Mouse (Mus musculus): ENCODE results near the gene Rnf145. TPM values are rescaled to one million over a fixed set of nuclear protein-coding genes. Genes with fewer than 3 reads are reported as not detected.

The Rnf145 gene
- polyA plus RNA-seq, 1 experiment from 2014 or later: 36.6 TPM

DNA sequence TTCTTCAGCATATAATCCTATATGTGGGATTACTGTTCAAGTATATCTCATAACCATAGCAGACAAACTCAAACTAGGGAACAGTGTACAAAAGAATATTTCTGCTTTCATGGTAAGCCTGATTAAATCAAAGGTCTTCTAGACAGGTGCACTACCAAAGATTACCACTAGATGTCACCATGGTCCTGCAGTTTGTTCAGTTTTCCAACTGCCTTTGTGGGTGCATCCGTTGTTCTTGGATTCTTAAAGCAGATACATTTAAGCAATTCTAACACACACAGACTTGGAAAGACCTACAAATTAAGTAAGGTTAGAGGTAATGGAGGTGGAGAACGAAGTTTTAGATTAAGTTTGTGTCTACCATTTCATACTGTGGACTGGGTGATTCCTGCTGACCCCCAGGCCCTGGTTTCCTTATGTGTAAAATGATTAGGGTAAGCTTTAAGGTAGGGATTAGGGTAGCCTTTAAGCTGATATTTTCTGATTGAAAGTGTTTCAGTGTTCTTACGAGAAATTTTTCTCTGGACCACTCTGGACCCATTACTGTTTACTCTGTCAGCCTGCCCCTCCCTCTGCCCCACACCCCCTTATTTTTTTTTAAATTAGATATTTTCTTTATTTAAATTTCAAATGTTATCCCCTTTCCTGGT is 67.4 kb downstream of the Rnf145 start:
- Histone ChIP-seq H3K4me3 (ENCODE audit: low read length) (no peak overlapping the region), H3K36me3 (ENCODE audit: control insufficient read depth, insufficient read depth, low read length) (no peaks in the 10 kb centered on the region), H3K9ac (ENCODE audit: low read depth, low read length) (no peak overlapping the region), H3K9me3 (ENCODE audit: control insufficient read depth, low read length) (no peaks in the 10 kb centered on the region), H3K4me2 (ENCODE audit: low read depth, low read length) (no peak overlapping the region), H3K4me1 (ENCODE audit: control insufficient read depth, insufficient read depth, low read length) (no peaks in the 10 kb centered on the region), H3K27ac (ENCODE audit: low read length) (no peak overlapping the region), H3K27me3 (replicated peaks; ENCODE audit: control insufficient read depth, insufficient read depth, low read length) (no peaks in the 10 kb centered on the region)
- 11% methylated on average over 3 of the region's 3 CpGs for WGBS
- no peak for ATAC-seq

DNA sequence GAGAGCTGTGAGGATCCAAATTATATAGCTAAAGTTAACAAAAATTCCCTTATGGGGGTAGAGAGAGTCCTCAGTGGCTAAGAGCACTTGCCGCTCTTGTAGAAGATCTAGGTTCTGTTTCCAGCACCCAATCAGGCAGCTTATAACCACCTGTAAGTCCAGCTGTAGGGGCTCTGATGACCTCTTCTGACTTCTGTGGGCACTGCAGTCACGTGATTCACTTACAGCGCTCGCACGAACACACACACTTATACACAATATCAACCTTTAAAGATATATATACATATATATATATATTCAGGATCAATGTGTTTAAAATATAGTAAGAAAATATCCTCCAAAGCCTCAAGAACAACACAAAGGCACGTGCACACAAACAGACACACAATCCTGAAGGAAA is 74.3 kb downstream of the Rnf145 start:
- Histone ChIP-seq H3K27me3 (replicated peaks; ENCODE audit: control insufficient read depth, insufficient read depth, low read length) (no peaks in the 10 kb centered on the region), H3K4me1 (ENCODE audit: control insufficient read depth, insufficient read depth, low read length) (no peaks in the 10 kb centered on the region), H3K9ac (ENCODE audit: low read depth, low read length) (no peak overlapping the region), H3K27ac (ENCODE audit: low read length) (no peak overlapping the region), H3K9me3 (ENCODE audit: control insufficient read depth, low read length) (no peaks in the 10 kb centered on the region), H3K4me2 (ENCODE audit: low read depth, low read length) (no peak overlapping the region), H3K36me3 (ENCODE audit: control insufficient read depth, insufficient read depth, low read length) (no peaks in the 10 kb centered on the region), H3K4me3 (ENCODE audit: low read length) (no peak overlapping the region)
- 89% methylated on average over 6 of the region's 6 CpGs for WGBS
- no peak for ATAC-seq

DNA sequence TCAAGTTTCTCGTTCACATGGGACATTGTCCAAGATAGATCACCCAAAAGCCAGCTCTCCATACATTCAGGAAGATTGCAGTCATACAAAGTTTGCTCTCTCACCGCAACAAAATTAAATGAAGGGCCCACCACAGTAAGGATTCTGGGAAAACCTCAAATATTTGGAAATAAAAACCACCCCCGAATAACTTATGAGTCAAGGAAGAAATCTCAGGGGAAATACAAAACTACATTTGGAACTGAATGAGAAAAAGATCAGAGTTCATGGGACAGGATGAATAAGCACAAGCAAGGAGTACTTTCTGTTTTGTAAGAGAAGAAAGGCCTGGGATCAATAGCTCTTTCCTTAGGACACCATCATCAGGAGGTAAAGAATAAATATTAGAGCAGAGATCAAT is 76.0 kb downstream of the Rnf145 start:
- Histone ChIP-seq H3K9me3 (ENCODE audit: control insufficient read depth, low read length) (no peaks in the 10 kb centered on the region), H3K9ac (ENCODE audit: low read depth, low read length) (no peak overlapping the region), H3K36me3 (ENCODE audit: control insufficient read depth, insufficient read depth, low read length) (no peaks in the 10 kb centered on the region), H3K4me3 (ENCODE audit: low read length) (no peak overlapping the region), H3K27ac (ENCODE audit: low read length) (no peak overlapping the region), H3K27me3 (replicated peaks; ENCODE audit: control insufficient read depth, insufficient read depth, low read length) (no peaks in the 10 kb centered on the region), H3K4me2 (ENCODE audit: low read depth, low read length) (no peak overlapping the region), H3K4me1 (ENCODE audit: control insufficient read depth, insufficient read depth, low read length) (no peaks in the 10 kb centered on the region)
- ATAC-seq: no peak
- WGBS: 71% methylated on average over 3 of the region's 3 CpGs

DNA sequence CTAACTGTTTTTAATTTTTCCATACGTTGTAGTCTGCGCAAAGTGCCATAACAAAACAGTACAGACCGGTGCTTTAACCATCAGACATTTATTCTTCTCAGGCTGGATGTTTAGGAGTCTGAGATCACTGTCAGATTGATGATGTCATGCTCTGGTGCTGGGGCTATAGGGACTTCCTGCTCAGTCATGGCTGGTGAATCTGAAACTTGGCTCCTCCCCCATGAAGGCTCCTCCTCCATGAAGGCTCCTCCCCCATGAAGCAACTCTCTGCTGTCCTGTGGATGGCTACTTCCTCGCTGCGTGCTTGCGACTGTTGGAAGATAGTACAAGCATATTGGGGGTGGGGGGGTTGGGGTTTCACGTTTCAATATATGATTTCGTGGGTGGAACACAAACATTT is 88.1 kb downstream of the Rnf145 start:
- no peak overlapping the region for H3K9ac ChIP-seq (ENCODE audit: low read depth, low read length)
- H3K4me1 ChIP-seq (ENCODE audit: control insufficient read depth, insufficient read depth, low read length): peaks cover 7% of the 10 kb centered on the region
- no peaks in the 10 kb centered on the region for H3K9me3 ChIP-seq (ENCODE audit: control insufficient read depth, low read length)
- ATAC-seq: no peak
- peaks cover 9% of the 10 kb centered on the region for H3K27me3 ChIP-seq (replicated peaks; ENCODE audit: control insufficient read depth, insufficient read depth, low read length)
- H3K4me3 ChIP-seq (ENCODE audit: low read length): no peak overlapping the region
- H3K36me3 ChIP-seq (ENCODE audit: control insufficient read depth, insufficient read depth, low read length): no peaks in the 10 kb centered on the region
- H3K27ac ChIP-seq (ENCODE audit: low read length): no peak overlapping the region
- no peak overlapping the region for H3K4me2 ChIP-seq (ENCODE audit: low read depth, low read length)
- 76% methylated on average over 8 of the region's 8 CpGs for WGBS

DNA sequence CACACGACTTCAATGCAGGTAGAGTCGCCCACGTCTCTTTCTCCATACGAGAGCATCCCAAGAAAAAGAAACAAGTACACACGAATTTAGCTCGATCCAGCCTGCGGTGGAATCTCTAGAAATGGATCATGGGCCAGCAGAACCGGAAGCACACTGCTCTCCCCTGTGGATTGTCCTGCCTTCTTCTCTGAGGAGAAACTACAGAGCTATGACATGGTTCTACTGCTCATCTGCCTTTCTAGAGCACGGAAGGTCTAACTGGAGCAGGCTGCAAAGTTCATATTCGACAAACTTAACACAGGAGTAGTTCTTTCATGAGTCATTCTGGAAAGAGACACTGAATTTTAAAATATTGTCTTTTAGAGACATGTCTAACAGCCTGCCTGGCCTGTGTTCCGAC is 89.9 kb downstream of the Rnf145 start:
- ATAC-seq: no peak
- 79% methylated on average over 11 of the region's 11 CpGs for WGBS
- Histone ChIP-seq H3K36me3 (ENCODE audit: control insufficient read depth, insufficient read depth, low read length) (no peaks in the 10 kb centered on the region), H3K4me1 (ENCODE audit: control insufficient read depth, insufficient read depth, low read length) (peaks cover 7% of the 10 kb centered on the region), H3K27ac (ENCODE audit: low read length) (no peak overlapping the region), H3K27me3 (replicated peaks; ENCODE audit: control insufficient read depth, insufficient read depth, low read length) (peaks cover 26% of the 10 kb centered on the region), H3K4me2 (ENCODE audit: low read depth, low read length) (no peak overlapping the region), H3K4me3 (ENCODE audit: low read length) (no peak overlapping the region), H3K9ac (ENCODE audit: low read depth, low read length) (no peak overlapping the region), H3K9me3 (ENCODE audit: control insufficient read depth, low read length) (no peaks in the 10 kb centered on the region)

DNA sequence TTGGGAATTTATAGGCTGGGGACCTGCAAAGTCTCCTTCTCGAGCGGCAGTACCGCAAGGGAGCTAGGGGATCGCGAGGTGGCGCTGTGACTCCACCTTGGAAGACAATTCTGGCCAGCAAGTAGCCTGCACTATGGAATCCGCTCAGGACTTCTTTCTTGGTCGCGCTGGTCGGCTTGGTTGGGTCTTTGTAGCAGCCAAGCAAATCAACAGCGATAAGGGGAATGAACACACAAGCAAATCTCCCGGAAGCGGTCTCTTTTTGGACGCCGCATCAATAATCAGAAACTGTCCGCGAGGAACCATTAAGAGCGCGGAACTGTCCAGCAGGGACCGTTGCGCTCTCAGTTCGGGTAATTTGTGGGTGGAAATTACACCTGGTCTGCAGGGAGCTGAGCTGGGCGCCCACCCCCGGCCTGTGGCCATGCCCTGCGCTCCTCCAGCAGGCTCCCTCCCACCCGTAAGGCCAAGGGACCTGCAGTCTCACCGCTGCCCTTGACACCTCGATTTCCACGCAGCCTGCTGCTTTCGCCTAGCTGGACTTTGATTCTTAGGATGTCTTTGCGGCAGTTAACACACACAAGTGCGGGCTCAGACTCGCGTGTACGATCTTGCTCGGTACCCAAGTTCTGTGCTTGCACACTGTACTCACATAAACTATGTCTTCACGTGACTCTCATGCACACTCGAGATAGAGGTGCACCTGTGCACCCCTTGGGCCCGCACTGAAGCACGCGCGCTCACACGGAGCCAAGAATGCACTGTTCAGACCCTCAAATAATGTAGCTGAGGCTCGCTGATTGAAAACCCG is 92.4 kb downstream of the Rnf145 start:
- Histone ChIP-seq H3K27ac (ENCODE audit: low read length) (no peak overlapping the region), H3K4me1 (ENCODE audit: control insufficient read depth, insufficient read depth, low read length) (peaks cover 7% of the 10 kb centered on the region), H3K36me3 (ENCODE audit: control insufficient read depth, insufficient read depth, low read length) (no peaks in the 10 kb centered on the region), H3K9ac (ENCODE audit: low read depth, low read length) (peak overlapping the region; percentile 29; the same call in 1 of the 2 replicates), H3K4me2 (ENCODE audit: low read depth, low read length) (peak overlapping the region; percentile 62), H3K9me3 (ENCODE audit: control insufficient read depth, low read length) (no peaks in the 10 kb centered on the region), H3K4me3 (ENCODE audit: low read length) (peak overlapping the region; percentile 47), H3K27me3 (replicated peaks; ENCODE audit: control insufficient read depth, insufficient read depth, low read length) (peaks cover 46% of the 10 kb centered on the region)
- peak; percentile 81 for ATAC-seq
- WGBS: under 1% methylated on average over 45 of the region's 45 CpGs

DNA sequence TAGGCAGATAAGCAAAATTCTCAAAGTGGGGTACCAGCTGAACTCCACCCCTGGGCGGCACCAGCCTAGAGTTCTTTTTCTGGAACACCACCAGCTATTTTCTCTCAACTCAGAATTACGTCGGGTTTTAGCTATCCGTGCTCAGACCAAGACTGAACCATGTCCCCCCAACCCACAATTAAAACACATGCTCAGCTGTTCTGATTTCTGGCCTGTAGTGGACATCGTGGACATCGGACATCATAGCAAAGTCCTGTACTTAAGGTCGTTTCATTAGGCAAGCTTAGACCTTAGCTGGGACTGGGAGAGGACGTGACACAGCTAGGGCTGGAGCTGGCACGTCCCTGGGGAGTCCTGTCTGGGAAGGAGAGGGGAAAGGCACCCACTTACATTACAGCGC is 93.4 kb downstream of the Rnf145 start:
- ATAC-seq: no peak
- peaks cover 8% of the 10 kb centered on the region for H3K4me1 ChIP-seq (ENCODE audit: control insufficient read depth, insufficient read depth, low read length)
- no peak overlapping the region for H3K9ac ChIP-seq (ENCODE audit: low read depth, low read length)
- H3K4me2 ChIP-seq (ENCODE audit: low read depth, low read length): no peak overlapping the region
- no peak overlapping the region for H3K4me3 ChIP-seq (ENCODE audit: low read length)
- 12% methylated on average over 10 of the region's 10 CpGs for WGBS
- no peak overlapping the region for H3K27ac ChIP-seq (ENCODE audit: low read length)
- peaks cover 55% of the 10 kb centered on the region for H3K27me3 ChIP-seq (replicated peaks; ENCODE audit: control insufficient read depth, insufficient read depth, low read length)
- H3K36me3 ChIP-seq (ENCODE audit: control insufficient read depth, insufficient read depth, low read length): no peaks in the 10 kb centered on the region
- H3K9me3 ChIP-seq (ENCODE audit: control insufficient read depth, low read length): no peaks in the 10 kb centered on the region

DNA sequence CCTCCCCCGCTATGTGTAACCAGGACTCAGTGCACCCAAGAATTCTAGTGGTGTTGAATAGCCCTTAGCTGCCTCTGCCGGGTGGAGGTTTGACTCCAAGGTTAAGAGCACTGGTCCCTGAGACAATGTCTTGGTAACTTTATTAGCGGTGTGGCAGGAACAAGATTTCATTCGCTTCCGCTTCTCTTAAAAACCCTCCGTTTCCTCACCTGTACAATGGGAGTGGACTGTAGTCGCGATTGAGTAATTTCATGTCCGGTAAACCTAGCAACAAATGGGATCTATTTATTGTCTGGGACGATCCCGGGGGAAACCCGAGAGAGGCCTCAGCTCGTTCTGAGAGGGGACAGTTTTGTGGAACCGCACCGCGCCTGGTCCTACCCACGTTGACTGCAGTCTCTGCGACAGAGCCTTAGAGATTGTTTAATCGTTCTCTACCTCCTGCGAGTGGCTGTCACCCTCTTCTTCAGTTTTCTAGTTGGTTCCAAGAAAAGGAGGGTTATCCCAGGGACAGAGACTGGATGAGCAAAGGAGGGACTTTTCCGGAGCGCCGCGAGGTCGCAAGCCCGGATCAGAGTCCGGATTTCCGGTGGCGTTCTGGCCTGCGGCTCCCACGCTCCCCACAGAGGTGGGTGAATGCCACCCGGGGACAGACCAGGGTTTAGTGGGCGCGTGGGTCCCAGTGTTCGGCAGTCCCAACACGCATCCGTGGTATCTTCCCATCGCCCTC is 94.1 kb downstream of the Rnf145 start:
- 3% methylated on average over 38 of the region's 38 CpGs for WGBS
- ATAC-seq: no peak

DNA sequence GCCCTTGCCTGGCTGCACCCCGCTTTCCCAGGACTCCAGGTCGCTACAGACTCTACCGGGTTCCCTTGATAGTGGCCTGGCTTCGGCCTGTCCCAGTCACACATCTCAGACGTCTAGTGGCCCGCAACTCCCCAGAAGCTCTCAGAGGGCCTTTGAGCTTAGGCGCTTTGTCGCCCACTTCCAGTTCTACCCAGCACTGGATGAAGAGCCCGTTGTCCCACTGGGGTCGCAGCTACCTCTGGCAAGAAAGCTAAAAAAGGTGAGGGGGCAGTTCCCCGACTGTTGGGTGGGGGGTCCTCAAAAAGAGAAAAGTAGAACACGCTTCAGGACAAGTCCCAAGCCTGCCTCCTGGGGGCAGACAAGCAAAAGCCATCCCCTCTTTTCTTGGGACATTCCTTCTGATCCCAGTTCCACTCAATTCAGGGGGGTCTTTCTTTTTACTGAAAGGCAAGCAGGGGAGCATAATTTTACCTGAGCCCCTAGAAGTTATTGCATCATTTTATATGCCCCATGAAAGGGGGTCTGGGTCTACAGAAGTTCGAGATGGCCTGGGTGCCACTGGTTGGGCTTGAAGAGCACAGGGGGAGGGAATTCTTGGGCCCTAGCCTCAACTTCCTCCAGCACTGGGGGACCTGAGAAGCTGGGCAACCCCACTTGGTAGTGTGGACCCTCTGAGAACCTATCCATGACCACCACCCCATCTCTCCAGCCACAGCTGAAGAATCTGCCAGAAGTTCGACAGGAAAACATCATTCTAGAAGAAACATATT is 94.8 kb downstream of the Rnf145 start:
- peak overlapping the region; percentile 36 for H3K4me3 ChIP-seq (ENCODE audit: low read length)

More for the DNA sequence above, 94.1 kb downstream of the Rnf145 start:
- peak overlapping the region; percentile 43 for H3K9ac ChIP-seq (ENCODE audit: low read depth, low read length)
- peaks cover 11% of the 10 kb centered on the region for H3K4me1 ChIP-seq (ENCODE audit: control insufficient read depth, insufficient read depth, low read length)
- H3K4me3 ChIP-seq (ENCODE audit: low read length): peak overlapping the region; percentile 36
- no peaks in the 10 kb centered on the region for H3K36me3 ChIP-seq (ENCODE audit: control insufficient read depth, insufficient read depth, low read length)
- no peaks in the 10 kb centered on the region for H3K9me3 ChIP-seq (ENCODE audit: control insufficient read depth, low read length)
- H3K27me3 ChIP-seq (replicated peaks; ENCODE audit: control insufficient read depth, insufficient read depth, low read length): peaks cover 56% of the 10 kb centered on the region
- no peak overlapping the region for H3K27ac ChIP-seq (ENCODE audit: low read length)
- H3K4me2 ChIP-seq (ENCODE audit: low read depth, low read length): peak overlapping the region; percentile 50

More for the DNA sequence above, 94.8 kb downstream of the Rnf145 start:
- H3K27ac ChIP-seq (ENCODE audit: low read length): no peak overlapping the region
- peaks cover 11% of the 10 kb centered on the region for H3K4me1 ChIP-seq (ENCODE audit: control insufficient read depth, insufficient read depth, low read length)
- WGBS: 7% methylated on average over 14 of the region's 14 CpGs
- H3K27me3 ChIP-seq (replicated peaks; ENCODE audit: control insufficient read depth, insufficient read depth, low read length): peaks cover 58% of the 10 kb centered on the region
- H3K9me3 ChIP-seq (ENCODE audit: control insufficient read depth, low read length): no peaks in the 10 kb centered on the region
- no peak for ATAC-seq
- peak overlapping the region; percentile 50 for H3K4me2 ChIP-seq (ENCODE audit: low read depth, low read length)
- H3K9ac ChIP-seq (ENCODE audit: low read depth, low read length): peak overlapping the region; percentile 43
- no peaks in the 10 kb centered on the region for H3K36me3 ChIP-seq (ENCODE audit: control insufficient read depth, insufficient read depth, low read length)
